Comparison of ENCODE assay signal across 8 mouse cellular contexts in the genomic region with DNA sequence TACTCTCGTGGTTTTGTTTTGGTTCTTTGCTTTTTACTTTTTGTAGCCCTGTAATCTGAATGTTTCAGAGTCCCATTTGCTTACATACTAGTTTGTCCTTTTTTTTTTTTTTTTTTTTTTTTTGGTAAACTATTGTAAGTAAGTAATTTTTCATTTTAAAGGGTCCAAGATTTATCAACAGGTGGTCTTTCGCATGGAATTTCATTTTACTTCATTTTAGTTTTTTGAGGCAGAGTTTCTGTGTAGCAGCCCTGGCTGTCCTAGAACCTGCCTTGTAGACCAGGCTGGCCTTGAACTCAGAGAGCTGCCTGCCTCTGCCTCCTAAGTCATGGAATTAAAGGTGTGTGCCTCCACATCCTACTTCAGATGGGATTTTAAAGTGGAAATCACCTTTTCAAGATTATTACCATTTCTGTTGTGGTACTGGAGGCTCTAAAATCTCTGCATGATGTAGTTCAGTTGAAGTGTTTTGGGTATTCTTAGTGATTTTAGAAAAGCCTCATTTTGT. TPM values are rescaled to one million over a fixed set of nuclear protein-coding genes. Genes with fewer than 3 reads are reported as not detected.
A peak's percentile ranks its signal among the peaks of the same experiment; 100 is the strongest.
DNase-seq lines count a peak whose midpoint lies in the region; ATAC-seq lines count a peak whose summit lies in the region.

No protein-coding gene starts in this region.

- WGBS in kidney, embryonic 14.5 days: 46% methylated on average over 2 of the region's 2 CpGs
- 48% methylated on average over 2 of the region's 2 CpGs for WGBS in hindbrain, embryonic 14.5 days
- WGBS in midbrain, embryonic 14.5 days: 62% methylated on average over 2 of the region's 2 CpGs

- peak overlapping the region; percentile 73; the same call in 1 of the 2 replicates for H3K9ac ChIP-seq in kidney, embryonic 14.5 days (ENCODE audit: low read depth, low read length)
- no peak overlapping the region; the same call in 1 of the 2 replicates for H3K9ac ChIP-seq in hindbrain, embryonic 14.5 days
- no peak overlapping the region for H3K9ac ChIP-seq in midbrain, embryonic 14.5 days (replicated peaks; ENCODE audit: low read length)

- no peaks in the 10 kb centered on the region; the same call in 1 of the 2 replicates for H3K36me3 ChIP-seq in kidney, embryonic 14.5 days (ENCODE audit: control insufficient read depth, insufficient read depth, low read length)
- H3K36me3 ChIP-seq in hindbrain, embryonic 14.5 days (replicated peaks; ENCODE audit: control insufficient read depth, insufficient read depth): peaks cover 5% of the 10 kb centered on the region; the same call in 1 of the 2 replicates
- peaks cover 2% of the 10 kb centered on the region; the same call in 1 of the 2 replicates for H3K36me3 ChIP-seq in midbrain, embryonic 14.5 days (ENCODE audit: control insufficient read depth, insufficient read depth, low read length)

- no peaks in the 10 kb centered on the region for H3K27me3 ChIP-seq in kidney, embryonic 14.5 days (ENCODE audit: control insufficient read depth, insufficient read depth, low read length)
- no peaks in the 10 kb centered on the region for H3K27me3 ChIP-seq in hindbrain, embryonic 14.5 days (ENCODE audit: control insufficient read depth, insufficient read depth, low read length)
- H3K27me3 ChIP-seq in midbrain, embryonic 14.5 days (ENCODE audit: control insufficient read depth, insufficient read depth, low read length): no peaks in the 10 kb centered on the region

- no peaks in the 10 kb centered on the region for H3K9me3 ChIP-seq in kidney, embryonic 14.5 days (ENCODE audit: control insufficient read depth, low read length)
- no peaks in the 10 kb centered on the region for H3K9me3 ChIP-seq in hindbrain, embryonic 14.5 days (ENCODE audit: control insufficient read depth, low read length)
- H3K9me3 ChIP-seq in midbrain, embryonic 14.5 days (ENCODE audit: control insufficient read depth, low read length): no peaks in the 10 kb centered on the region

- no peak overlapping the region for H3K27ac ChIP-seq in kidney, embryonic 14.5 days (ENCODE audit: low read depth, low read length)
- H3K27ac ChIP-seq in hindbrain, embryonic 14.5 days: no peak overlapping the region
- no peak overlapping the region for H3K27ac ChIP-seq in midbrain, embryonic 14.5 days (replicated peaks; ENCODE audit: low read depth, low read length)

- H3K4me1 ChIP-seq in kidney, embryonic 14.5 days (ENCODE audit: control insufficient read depth, insufficient read depth, low read length): peaks cover 3% of the 10 kb centered on the region; the same call in 1 of the 2 replicates
- H3K4me1 ChIP-seq in hindbrain, embryonic 14.5 days (replicated peaks; ENCODE audit: control insufficient read depth, insufficient read depth, low read length): 0 out of 2 replicates have a peak, but pooled peaks cover 3% of the 10 kb centered on the region
- peaks cover 3% of the 10 kb centered on the region; the same call in 1 of the 2 replicates for H3K4me1 ChIP-seq in midbrain, embryonic 14.5 days (ENCODE audit: control insufficient read depth, insufficient read depth, low read length)

- peak overlapping the region; percentile 87 for H3K4me3 ChIP-seq in kidney, embryonic 14.5 days (ENCODE audit: low read length)
- H3K4me3 ChIP-seq in hindbrain, embryonic 14.5 days (replicated peaks; ENCODE audit: low read length): peak overlapping the region; percentile 95
- H3K4me3 ChIP-seq in midbrain, embryonic 14.5 days (replicated peaks; ENCODE audit: low read depth, low read length): peak overlapping the region; percentile 92

- no peak for ATAC-seq in kidney, embryonic 14.5 days (ENCODE audit: low FRiP score, low TSS enrichment)
- no peak for ATAC-seq in hindbrain, embryonic 14.5 days (ENCODE audit: low FRiP score)
- no peak for ATAC-seq in midbrain, embryonic 14.5 days (ENCODE audit: low FRiP score, low TSS enrichment)
- ATAC-seq in megakaryocyte-erythroid progenitor cell, adult 5-6 weeks (replicated peaks; ENCODE audit: low FRiP score, low TSS enrichment, poor library complexity, severe bottlenecking): no peak

- H3K4me2 ChIP-seq in kidney, embryonic 14.5 days (replicated peaks; ENCODE audit: low read depth, low read length): peak overlapping the region; percentile 48
- H3K4me2 ChIP-seq in hindbrain, embryonic 14.5 days (replicated peaks): peak overlapping the region; percentile 73
- H3K4me2 ChIP-seq in midbrain, embryonic 14.5 days (ENCODE audit: low read length): peak overlapping the region; percentile 75

- no peak for DNase-seq in kidney, postnatal 10 days
- DNase-seq in adipocyte (ENCODE audit: low spot score): peak; percentile 38
- DNase-seq in hindbrain, embryonic 14.5 days (ENCODE audit: low spot score): no peak
- no peak for DNase-seq in midbrain, embryonic 14.5 days
- no peak for DNase-seq in left cerebral cortex, adult 8-10 months (ENCODE audit: low spot score in 2 of 2)
- no peak for DNase-seq in spleen, adult 12 weeks (ENCODE audit: low spot score)

RNA-seq across cellular contexts. Expression of gene Nampt, which starts 2.2 kb away (rescaled TPM):
- 23.6 and 30.9 TPM in 2 replicates for polyA plus RNA-seq in kidney, embryonic 14.5 days (2014; fragmentation: Nextera tagmentation; extraction: Ambion mirVana)
- polyA plus RNA-seq in hindbrain, embryonic 14.5 days (2014; fragmentation: Nextera tagmentation; extraction: Ambion mirVana): 39.3 and 42.7 TPM in 2 replicates
- polyA plus RNA-seq in midbrain, embryonic 14.5 days (2014; fragmentation: Nextera tagmentation; extraction: Ambion mirVana): 32.1 and 45.7 TPM in 2 replicates
- 22.3 and 24.4 TPM in 2 replicates for total RNA-seq in megakaryocyte-erythroid progenitor cell, adult 5-6 weeks (2014; fragmentation: Nextera tagmentation)
- 40.3 and 50.5 TPM in 2 replicates for total RNA-seq in megakaryocyte-erythroid progenitor cell, adult 5-6 weeks (2017)
- 10 to 100 TPM; 31.2 to 35.2 (median 34.0) TPM for total RNA-seq in left cerebral cortex, adult 8-10 months (2022)
